Mouse (Mus musculus) gastrocnemius, postnatal 25 days (tissue): ENCODE results near the gene Kcnh6. TPM values are rescaled to one million over a fixed set of nuclear protein-coding genes. Genes with fewer than 3 reads are reported as not detected.
"Not testable (repeated sequence)": the region's sequence is repeated elsewhere in the genome, so short reads cannot be mapped to it uniquely, and the experiment has no call there.

Source experiments
- DNase-seq: peaks from one replicate; pipeline ENCODE4 v3.0.0; 2022
- total RNA-seq, 2 experiments: library from RNA; stranded (reverse); gene quantifications; 1 replicate in 1 of 2; 2 replicates in 1 of 2; pipeline ENCODE4 v1.2.3; 2021

Gene Kcnh6
- total RNA-seq, 2 experiments from 2014 or later: not detected

DNA sequence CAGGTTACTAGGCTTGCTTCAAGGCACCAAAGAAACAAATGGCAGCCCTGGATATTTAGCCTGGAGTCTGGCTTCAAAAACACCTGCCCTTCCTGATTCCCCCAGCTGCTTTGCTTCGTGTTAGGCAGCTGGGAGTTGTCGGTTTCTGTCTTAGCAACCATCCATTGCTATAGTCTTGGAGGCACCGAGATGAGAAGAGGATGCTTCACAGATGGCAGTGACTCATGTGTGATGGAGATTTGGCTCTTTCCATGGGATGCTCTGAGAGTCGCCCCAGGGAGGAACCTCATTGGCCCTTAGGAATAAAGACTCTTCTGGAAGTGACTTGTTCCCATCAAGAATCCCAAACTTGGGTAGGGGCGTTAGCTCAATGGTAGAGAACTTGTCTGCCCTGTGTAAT lies 8.5 kb downstream of the Kcnh6 start:
- DNase-seq: no peak

DNA sequence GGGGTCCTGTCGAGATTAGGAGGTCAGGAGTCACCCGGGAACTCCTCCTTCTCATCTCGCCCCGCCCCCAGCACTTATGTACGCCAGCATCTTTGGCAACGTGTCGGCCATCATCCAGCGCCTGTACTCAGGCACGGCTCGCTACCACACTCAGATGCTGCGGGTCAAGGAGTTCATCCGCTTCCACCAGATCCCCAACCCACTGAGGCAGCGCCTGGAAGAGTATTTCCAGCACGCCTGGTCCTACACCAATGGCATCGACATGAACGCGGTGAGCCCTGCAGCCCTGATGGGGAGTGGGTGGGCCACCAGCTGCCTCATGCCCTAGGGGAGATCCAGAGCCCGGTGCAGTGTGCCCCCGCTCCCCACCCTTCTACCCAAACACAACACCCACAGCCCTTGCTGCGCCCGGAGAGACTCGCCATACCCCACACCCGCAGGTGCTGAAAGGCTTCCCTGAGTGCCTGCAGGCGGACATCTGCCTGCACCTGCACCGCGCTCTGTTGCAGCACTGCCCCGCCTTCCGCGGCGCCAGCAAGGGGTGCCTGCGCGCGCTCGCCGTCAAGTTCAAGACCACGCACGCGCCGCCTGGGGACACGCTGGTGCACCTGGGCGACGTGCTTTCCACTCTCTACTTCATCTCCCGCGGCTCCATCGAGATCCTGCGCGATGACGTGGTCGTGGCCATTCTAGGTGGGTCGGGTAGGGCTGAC lies 12.3 kb downstream of the Kcnh6 start:
- DNase-seq: no peak

DNA sequence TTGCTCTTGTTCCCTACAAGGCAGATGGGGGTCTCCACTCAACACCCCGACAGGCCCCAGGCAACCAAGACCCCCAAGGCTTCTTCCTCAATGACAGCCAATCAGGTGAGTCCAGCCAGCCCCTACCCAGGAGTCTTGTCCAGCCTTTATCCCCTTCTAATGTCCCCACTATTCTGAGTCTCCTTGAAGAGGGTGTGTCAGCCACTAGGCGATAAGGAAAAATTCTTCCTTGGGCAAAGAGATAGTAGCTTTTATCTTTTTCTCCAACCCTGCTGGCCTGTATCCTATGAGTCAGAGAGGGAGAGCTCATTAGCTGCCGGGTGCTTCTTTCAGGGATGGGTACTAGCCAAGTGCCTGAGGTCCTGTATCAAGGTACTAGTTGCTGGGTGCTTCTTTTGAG lies 17.9 kb downstream of the Kcnh6 start:
- DNase-seq: no peak

DNA sequence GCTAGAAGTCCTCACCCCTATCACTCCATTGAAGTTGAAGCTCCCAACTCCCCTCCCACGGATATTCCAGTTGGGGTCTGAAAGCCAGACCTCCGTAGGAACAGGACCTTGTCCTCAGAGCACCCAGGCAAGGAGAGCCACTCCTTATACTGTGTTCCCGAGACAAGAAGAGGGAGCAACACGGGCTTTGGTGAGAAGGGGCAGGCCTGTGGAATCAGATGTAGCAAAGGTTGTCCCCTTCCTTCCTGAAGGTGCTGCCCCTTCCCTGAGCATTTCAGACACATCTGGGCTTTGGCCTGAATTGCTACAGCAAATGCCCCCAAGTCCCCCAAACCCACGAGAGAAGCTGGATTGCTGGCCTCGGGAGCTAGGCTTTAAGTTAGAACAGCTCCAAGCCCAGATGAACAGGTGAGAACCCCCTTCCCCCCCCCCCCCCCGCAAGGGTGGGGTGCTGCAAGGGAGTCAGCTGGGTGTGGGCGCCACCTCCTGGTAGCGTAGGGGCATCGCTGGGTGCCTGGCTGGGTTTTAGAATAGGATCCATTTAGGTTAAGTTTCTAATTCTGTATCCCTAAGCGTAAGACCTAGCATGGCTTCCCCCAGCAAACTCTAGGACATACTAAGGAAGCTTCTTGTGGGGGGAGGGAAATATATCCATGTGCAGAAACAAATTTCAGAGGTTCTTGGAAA lies 18.7 kb downstream of the Kcnh6 start:
- DNase-seq: peak; percentile 36

DNA sequence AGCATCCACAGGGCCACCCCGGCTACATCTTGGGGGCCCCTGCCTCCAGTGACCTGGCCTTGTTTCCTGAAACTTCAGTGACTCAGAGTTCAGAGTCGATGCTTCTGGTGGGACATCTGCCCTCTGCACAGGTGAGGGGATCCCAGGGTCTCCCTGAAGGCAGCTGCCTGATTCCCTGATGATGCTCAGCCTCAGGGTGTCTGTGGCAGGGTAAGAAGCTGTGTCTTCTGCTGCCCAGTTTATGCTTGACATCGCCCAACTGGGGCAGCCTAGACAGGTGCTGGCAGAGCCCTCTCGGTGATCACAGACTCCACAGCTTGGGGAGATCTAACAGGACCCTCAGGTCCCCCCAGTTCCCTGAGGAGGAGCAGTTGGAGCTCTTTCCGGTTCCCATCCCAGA lies 19.7 kb downstream of the Kcnh6 start:
- DNase-seq: no peak

DNA sequence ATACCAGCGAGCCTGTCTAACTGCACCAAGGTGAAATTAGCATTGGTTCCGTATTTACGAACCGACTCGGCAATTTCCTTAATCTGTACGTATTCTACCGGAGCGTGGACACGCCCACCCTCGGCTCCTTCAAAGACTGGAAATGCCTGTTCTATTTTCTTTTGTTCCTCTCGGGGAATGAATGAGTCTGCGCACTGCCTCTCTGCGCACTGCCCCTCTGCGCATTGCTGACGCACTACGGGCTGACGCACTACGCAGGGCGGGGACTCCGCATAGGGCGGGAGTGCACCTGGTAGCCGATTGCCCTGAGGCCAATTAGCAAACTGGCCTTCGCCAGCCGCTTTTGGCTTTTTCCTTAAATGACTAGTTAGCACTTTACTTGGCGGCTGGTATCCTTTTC lies 24.1 kb downstream of the Kcnh6 start:
- not testable (repeated sequence) for DNase-seq

DNA sequence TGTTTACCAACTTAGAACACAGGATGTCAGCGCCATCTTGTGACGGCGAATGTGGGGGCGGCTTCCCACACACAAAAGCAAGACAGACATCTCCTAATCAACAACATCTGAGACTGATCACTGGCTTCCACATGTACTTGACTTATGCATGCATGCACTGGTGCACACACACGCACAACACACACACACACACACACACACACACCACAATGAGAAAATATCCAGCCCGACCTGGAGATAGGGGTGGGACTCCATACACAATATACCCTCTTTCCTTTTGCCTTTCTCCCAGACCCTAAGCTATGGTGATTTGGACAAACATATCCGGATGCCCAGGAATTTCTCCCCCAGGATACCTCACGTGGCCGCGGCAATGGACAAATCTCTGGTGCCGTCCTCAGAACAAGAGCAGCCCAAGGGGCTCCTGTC lies 25.6 kb downstream of the Kcnh6 start:
- DNase-seq: no peak

DNA sequence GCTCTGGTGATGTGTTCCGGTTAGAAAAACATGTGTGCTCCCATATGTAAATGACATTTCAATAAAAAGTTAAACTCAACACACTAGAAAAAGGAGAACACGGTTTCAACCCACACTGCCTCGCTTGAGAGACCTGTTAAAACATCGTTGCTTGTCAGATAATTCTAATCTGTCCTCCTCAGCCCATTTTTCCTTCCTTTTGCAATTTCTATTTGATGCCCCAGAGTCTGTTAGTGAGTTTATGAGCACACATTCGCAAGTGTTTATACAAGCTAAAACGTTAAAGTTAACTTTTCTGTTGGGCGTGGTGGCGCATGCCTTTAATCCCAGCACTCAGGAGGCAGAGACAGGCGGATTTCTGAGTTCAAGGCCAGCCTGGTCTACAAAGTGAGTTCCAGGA lies 27.1 kb downstream of the Kcnh6 start:
- DNase-seq: no peak

DNA sequence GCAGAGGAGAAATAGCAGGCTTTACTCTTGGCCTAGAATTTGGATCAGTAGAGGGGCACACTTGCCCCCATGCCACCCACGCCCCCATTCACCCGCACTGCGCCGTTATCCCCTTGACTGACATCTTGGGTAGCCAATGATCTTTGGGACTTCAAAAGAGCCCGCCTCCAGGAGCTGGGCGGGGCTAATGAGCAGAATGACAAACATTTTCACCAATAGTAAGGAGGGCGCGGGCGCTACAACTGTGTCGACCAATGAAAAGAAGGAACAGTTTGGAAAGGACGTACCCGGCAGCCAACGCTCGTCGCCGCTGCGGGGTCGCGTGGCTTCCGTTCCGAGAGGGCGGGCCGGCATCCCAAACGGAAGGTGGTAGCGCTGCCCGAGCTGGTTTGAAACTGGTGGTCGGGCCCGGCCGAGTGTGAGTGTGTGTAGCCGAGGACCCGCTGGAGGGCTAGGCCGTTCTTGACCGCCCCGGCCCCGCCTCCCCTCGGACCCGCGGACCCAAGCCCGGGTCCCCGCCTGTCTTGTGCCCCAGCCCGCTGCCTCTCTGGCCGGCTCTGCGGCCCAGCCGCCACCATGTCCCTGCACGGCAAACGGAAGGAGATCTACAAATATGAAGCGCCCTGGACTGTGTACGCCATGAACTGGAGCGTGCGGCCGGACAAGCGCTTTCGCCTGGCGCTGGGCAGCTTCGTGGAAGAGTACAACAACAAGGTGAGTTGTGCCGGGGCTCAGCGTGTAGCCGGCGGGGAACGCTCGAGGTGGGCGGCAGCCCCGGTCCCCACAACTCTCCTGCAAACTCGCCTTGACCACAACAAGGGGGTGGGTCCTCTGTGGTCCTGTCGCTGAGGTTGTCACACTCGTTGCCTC lies 28.9 kb downstream of the Kcnh6 start, which contains the start of gene Dcaf7:
Gene Dcaf7 (plus strand): TSS at position 325 of the 870 bp plus-strand sequence.
- DNase-seq: peak; percentile 96

DNA sequence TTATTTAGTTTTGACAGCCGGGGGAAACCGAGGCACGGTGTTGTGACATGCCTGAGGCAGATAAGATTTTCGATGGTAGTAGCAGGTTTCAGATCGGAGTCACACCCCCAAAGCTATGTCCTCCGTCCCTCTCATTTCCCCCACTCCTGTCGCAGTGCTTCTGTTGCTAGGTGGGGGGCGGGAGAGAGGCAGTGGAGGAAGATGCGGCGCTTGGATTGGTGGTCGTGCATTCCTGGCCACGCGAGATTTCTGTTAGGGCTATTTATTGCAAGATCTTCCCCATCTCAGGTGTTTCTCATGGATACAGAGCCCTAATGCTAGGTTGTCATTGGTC lies 29.5 kb downstream of the Kcnh6 start:
- DNase-seq: no peak

DNA sequence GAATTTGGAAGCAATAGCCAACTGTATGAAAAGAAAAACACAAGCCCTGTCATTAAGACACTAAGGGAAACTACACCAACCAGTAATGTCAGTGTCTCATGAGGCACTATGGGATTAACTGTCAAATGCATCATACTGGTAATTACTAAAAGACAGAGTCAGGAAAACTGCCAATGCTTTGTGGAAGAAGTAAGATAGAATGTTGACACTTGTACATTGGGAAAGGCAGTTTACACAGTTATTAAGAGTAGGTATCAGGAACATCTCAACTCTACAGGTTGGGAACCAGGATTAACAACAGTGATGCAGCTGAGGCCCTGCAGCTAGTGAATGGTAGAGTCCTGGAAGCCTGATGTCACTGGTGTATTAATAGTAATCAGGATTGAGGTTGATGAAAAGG lies 36.4 kb downstream of the Kcnh6 start:
- no peak for DNase-seq

DNA sequence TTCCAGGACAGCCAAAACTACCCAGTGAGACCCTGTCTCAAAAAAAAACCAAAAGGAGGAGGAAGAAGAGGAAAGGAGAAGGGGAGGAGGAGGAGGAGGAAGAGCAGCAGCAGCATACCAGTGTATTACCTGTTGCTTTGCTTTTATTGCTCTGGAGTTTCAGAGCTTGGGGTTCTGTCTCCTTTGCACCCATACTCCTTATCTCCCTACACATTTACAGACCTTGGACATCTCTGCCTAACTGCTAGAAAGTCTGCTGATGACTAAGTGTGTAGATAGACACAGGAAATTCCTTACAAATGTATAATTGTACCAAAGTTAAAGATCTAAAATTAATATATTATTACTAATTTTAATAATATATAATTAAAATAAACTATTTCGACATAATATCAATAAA lies 37.3 kb downstream of the Kcnh6 start:
- DNase-seq: no peak

DNA sequence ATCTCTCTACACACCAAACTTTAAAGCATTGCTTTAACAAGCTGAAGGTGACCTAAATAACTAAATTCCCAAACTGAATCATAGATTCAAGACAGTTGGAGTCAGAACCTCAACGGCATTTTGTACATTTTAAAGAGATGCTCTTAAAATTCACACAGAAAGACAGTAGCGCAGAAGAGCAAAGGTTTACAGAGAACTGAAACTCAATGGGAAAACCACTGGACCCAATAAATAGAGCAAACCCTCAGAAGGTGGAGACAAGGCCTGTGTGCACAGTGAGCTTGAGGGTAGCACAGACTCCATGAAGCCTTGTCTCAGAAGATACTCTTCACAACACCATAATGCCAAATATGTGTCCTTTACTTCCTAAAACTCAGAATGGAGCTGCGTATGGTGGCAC lies 37.9 kb downstream of the Kcnh6 start:
- DNase-seq: no peak

DNA sequence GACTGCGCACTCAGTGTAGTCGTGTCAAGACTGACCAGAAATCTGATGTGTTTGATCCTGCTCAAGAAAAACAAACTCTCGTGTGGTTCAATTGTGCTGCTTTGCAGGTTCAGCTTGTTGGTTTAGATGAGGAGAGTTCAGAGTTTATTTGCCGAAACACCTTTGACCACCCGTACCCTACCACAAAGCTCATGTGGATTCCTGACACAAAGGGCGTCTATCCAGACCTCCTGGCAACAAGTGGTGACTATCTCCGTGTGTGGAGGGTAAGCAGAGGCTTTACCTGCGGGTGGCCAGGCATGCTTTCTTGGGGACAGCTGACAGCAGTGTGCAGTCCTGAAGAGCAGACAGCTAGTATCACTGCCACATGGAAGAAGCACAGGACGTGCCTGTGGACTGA lies 38.7 kb downstream of the Kcnh6 start:
- DNase-seq: no peak

DNA sequence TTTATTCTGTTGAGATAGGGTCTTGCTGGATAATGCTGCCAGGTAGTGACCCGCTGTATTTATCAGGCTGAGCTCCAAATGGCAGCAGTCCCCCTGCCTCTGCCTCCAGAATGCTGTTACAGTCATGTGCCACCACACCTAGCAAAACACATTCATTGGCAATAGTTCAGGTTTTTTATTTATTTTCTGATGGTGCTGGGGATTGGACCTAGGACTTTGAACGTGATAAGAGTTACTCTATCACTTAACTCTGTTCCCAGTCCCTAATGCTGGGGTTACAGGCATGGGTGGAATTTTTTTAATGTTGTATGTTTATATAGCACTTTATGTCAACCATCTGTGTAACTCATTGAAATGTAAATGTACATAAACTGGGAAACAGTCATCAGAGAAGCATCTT lies 46.0 kb downstream of the Kcnh6 start:
- no peak for DNase-seq

DNA sequence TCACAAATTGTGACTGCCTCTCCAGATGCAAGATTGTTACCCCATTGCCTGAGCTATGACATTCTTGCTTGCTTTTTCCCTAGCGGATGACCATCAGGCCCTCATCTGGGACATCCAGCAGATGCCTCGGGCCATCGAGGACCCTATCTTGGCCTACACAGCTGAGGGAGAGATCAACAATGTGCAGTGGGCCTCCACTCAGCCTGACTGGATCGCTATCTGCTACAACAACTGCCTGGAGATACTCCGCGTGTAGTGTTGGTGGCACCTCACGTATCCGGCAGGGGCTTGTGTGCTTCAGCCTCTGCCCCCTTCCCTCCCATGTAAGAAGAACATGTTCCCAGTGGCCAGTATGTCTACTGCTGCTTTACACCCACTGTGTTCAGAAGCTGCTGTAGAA lies 46.7 kb downstream of the Kcnh6 start:
- DNase-seq: no peak

DNA sequence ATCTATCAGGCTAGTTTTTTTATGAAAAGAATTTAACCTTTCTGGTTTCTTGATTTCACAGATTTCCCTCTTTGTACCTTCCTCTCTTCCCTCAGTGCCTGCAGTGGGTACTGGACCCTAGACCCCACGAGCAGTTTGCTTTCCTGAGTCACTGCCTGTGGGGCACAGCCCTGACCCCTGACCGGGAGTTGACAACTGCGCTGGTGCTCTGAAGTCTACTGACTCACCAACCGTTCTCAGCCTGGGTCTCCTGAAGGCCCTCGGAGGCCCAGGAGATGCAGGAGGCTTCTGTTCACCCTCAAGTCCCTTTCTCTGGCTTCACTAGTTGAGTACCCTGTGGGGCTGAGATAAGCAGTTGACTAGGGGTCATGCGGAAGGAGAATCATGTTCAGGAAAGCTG lies 47.4 kb downstream of the Kcnh6 start:
- DNase-seq: no peak

DNA sequence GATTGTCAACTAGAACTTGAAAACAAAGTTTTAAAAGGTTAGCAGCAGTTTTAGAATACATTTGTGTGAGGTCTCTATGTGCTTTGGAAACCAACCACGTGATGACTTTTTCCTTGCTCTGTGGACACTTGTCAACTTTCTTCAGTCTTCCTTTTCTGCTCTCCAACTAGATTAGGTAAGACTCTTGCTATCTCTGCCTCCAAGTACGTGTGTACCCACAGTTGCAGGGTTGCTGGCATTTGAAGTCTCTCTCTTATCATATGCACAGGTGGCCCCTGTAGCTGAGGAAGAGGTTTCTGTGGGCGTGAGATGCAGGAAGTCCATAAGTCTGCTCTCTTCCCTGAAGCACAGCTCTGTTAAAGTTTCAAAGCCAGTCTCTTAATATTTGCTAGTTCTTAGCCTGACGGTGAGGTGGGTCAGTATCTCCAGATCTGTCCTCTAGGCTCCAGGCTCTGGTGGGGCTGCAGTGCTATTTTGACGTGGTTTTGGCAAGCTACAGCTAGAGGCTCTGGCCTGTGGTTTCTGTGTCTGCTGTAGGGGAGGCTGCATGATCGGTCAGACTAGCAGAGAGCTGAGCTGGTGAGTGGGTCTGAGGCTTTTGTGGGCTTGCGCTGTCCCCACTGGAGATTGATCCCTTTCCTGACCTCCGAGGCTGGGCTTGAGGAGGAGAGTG lies 49.0 kb downstream of the Kcnh6 start:
- no peak for DNase-seq

DNA sequence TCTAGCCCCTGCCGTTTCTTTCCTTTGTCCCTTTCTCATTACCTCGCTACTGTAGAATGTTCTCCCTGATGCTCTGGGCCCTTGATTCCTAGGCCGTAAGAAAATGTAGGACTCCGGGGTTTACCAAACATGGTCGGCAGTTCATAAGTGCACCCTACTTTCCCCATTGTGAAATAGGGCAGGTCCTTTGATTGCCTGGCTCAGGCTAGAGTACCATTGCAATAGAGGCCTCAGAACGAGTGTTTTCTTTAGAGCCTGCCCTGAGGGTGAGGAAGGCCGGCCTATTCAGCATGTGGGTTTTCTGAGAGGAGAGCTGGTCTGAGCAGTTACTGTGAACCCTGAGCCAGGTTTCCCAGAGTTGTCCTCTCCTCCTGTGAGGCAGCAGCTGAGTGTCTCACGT lies 50.1 kb downstream of the Kcnh6 start:
- DNase-seq: no peak

DNA sequence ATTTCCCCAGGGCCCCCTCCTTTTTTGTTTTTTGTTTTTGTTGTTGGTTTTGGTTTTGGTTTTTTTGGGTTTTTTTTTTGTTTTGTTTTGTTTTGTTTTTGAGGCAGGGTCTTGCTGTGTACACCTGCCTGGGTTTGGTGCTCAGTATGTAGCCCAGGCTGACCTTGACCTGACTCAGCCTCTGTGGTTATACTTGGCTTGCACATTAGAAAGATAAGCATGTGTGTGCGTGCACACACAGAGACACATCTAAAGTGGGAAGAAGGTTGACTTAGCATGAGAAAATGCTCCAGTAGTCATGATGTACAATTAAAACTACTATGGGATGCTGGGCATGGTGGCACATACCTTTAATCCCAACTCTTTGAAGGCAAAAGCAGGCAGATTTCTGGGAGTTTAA lies 52.6 kb downstream of the Kcnh6 start:
- no peak for DNase-seq

DNA sequence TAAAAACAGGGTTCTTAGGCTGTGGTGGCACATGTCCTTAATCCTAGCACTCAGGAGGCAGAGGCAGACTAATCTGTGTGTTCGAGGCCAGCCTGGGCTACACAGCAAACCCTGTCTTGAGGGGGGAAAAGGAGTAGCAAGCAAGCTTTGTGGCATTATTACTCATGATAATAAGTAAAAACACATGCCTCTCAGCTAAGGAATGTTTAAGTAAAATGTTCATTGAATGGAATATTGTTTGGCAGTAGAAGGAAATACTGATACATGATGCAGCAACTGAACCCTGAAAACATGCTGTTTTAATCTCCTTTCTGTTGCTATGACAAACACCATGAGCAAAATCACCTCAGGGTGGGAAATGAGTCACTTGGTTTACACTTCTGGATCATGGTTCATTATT lies 53.4 kb downstream of the Kcnh6 start:
- DNase-seq: no peak

DNA sequence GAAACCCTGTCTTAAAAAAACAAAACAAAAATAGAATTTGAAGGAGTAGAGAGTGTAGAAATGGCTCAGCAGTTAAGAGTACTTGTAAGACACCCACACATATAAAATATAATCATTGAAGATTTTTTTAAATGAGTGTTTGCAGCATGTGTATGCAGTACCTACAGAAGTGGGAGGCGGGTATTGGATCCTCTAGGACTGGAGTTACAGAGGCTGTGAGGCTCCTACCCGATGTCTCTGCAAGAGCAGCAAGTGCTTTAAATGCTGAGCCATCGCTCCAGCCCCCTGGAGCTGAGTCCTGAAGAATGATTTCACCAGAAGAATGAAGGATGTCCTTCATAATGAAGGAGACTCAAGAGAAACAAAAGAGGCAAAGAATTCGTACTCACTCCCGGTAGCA lies 55.8 kb downstream of the Kcnh6 start:
- DNase-seq: no peak
